Mouse (Mus musculus): ENCODE data around the gene Mgst1. TPM values are rescaled to one million over a fixed set of nuclear protein-coding genes. Genes with fewer than 3 reads are reported as not detected.

The Mgst1 gene
- 1,000 to 10,000 TPM in 1 of 2 experiments, 100 to 1,000 TPM in 1; 920 to 2,379 TPM for total RNA-seq (2021)
- long read RNA-seq, experiment 1, transcript Mgst1-201 (4 exons, 1,167 nt) = major isoform, 210 of 234 reads
- long read RNA-seq, experiment 1, partial matches to known transcripts = 15 of 234 reads
- long read RNA-seq, experiment 1, other reads (novel, unspliced or antisense) = 6 of 234 reads
- long read RNA-seq, experiment 2, transcript Mgst1-201 (4 exons, 1,167 nt) = major isoform, 1,519 of 1,701 reads
- long read RNA-seq, experiment 2, transcript Mgst1-202 (4 exons, 1,030 nt) = minor isoform, 8 of 1,701 reads
- long read RNA-seq, experiment 2, transcript Mgst1-205 (5 exons, 913 nt) = minor isoform, 8 of 1,701 reads
- long read RNA-seq, experiment 2, partial matches to known transcripts = 151 of 1,701 reads
- long read RNA-seq, experiment 2, other reads (novel, unspliced or antisense) = 12 of 1,701 reads

GRCm38 (mm10) chr6:138139930-138140329 lies at the start of gene Mgst1:
Gene Mgst1, plus strand, starts transcription at chr6:138140316.
- DNase-seq (ENCODE audit: low spot score in 2 of 2) = peak in 1 of 2 experiments; percentile 20

DNA sequence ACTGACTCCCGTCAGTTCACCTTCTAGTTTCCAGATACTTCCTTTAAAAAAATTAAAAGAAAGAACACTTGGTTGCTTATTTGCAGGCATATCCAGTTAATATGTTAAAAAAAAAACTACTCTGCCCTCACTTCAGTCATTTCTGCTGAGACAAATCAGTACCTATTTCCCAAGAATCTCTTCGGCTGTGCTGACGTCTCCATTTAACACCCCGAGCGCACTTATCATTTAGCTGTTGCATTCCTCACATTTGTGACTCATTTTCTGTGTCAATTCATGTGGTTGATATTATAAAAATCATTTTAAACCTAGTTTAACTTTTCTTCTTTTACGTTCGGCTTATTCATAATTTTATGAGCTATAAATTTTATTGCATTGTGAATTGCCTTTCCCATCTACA lies 47.7 kb upstream of the Mgst1 start:
- DNase-seq (ENCODE audit: low spot score in 2 of 2) = no peak

GRCm38 (mm10) chr6:138095060-138095459 lies 45.1 kb upstream of the Mgst1 start:
- DNase-seq (ENCODE audit: low spot score in 2 of 2) = no peak

DNA sequence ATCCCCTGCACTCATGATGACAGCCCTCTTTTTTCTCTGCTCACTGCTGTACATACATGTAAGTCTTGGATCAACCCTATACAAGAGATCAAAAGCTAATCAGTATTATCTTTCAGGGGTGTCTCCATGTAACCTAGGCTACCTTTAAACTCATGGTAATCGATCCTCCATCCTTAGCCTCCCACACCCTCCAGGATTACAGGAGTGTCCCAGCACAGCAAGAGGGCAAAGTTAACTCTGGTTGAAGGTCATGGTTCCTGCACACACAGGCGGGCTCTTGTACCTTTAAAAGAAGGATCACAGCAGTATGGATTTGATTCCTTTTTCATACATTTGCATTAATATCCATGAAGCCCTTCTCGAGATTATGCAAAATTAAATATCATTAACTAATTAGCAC lies 40.5 kb upstream of the Mgst1 start:
- no peak for DNase-seq (ENCODE audit: low spot score in 2 of 2)

- DNase-seq (ENCODE audit: low spot score in 2 of 2) = no peak
These were observed 38.3 kb upstream of the Mgst1 start for GRCm38 (mm10) chr6:138101843-138102242.

DNA sequence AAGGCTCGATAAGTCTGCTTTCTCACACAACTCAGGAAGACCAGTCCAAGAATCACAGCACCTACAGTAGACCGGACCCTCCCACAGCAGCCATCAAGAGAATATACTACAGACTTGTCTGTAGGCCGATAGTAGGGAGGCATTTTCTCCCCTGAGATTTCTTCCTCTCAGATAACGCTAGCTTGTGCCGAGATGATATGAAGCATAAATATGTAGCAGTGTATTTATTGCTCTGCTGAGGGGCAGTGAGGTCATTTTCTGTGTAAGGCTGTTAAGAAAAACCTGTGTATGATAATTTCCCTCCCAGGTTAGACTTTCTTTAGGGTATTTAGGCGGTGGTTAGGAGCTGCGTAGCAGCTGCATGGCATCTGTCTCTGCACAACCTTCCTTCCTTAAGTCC lies 37.2 kb upstream of the Mgst1 start:
- DNase-seq (ENCODE audit: low spot score in 2 of 2) = no peak

GRCm38 (mm10) chr6:138104559-138104958 lies 35.6 kb upstream of the Mgst1 start:
- no peak for DNase-seq (ENCODE audit: low spot score in 2 of 2)

DNA sequence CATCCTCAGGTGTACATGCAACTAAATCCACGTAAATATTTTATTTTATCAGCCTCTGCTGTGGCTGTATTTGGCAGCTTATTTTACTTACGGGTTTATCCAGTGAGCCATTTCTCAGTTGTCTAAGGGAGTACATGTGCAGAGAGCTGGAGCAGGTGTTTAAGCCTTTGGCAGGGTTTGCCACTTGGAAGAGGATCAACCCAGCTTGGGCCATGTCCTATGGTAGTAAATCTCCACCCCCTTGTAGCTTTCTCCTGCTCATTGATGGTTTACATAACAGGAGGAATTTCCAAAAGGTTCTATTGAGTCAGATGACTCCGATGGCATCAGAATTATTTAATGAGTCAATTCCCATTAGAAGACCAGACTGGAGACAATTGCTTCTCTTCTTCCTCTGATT lies 22.6 kb upstream of the Mgst1 start:
- no peak for DNase-seq (ENCODE audit: low spot score in 2 of 2)

GRCm38 (mm10) chr6:138128392-138129335 lies 11.5 kb upstream of the Mgst1 start:
- DNase-seq (ENCODE audit: low spot score in 2 of 2) = no peak

DNA sequence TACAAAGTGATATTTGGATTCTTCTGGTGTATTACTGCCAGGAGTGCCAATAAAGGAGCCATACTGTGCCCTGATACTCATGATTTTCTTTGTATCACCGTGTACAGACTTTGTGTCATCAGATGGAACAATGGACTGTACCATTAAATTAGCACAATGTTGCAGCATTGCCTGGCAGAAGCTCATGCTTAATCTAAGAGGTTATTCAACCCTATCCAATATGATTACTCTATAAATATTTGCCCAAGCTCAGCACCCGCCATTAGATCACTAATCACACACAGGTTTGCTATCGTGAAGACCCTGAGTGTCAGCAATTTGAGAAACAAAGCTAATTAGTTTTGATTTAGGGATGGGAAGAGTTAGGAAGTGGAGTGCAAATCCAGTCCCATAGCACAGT lies 9.6 kb upstream of the Mgst1 start:
- DNase-seq (ENCODE audit: low spot score in 2 of 2) = no peak

- DNase-seq (ENCODE audit: low spot score in 2 of 2) = peak; percentile 69 to 80
These were observed 220 bp downstream of the Mgst1 start for GRCm38 (mm10) chr6:138140336-138140735.

- DNase-seq (ENCODE audit: low spot score in 2 of 2) = peak; percentile 71 to 82
These were observed 1.0 kb downstream of the Mgst1 start for GRCm38 (mm10) chr6:138141111-138141592.

GRCm38 (mm10) chr6:138142604-138143003 lies 2.5 kb downstream of the Mgst1 start:
- DNase-seq (ENCODE audit: low spot score in 2 of 2) = no peak

GRCm38 (mm10) chr6:138143450-138143849 lies 3.3 kb downstream of the Mgst1 start:
- peak; percentile 36 to 41 for DNase-seq (ENCODE audit: low spot score in 2 of 2)

- DNase-seq (ENCODE audit: low spot score in 2 of 2) = peak; percentile 79 to 87
These were observed 13.0 kb downstream of the Mgst1 start for GRCm38 (mm10) chr6:138153111-138153510.

DNA sequence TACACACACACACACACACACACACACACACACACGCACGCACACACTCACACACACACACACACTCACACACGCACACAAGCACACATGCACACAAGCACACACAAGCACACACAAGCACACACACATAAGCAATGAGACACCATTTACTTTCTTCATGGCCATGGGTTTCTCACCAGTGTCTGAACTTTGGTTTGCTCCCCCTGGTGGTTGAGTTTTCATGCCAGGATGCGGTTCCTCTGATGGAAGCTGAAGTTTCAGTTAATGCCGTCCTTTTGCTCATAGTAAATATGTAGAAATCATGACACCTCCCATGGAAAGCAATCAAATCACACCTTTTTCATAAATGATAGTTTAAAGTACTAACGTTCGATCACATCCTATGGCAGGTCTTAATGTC lies 23.8 kb downstream of the Mgst1 start:
- DNase-seq (ENCODE audit: low spot score in 2 of 2) = peak; percentile 29 to 31

DNA sequence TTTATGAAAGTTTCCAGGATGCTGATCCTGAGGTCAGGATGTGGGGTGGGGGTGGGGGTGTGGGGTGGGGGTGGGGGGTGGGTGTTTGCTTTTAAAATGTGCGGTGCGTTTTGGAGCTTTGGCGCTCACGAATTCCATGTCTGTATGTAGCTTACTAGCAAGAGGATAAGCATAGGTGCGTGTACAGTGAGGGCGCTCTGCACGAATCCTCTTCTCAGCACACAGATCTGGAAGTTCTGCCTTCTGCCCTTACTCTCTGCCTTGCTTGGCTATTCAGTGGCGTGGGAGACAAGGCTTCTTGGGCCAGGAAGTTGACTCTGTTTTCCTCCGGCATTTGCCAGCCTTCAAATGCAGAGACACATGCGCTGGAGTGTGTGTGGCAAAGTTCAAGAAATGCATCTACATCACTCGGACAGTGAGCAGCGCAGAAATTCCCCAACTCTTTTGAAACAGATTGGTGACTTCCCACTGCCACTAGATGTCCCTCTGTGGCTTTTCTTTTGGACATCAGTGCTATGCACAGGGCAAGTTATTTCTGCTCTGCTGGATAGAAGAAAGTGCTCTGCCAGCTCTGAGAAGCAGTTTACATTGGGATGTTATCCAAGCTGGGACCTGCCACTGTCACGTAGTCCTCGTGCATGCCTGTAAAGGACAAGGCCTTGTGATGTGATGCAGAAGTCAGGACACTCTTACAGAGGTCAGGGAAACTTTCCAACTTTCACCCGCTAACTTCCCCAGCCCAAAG lies 31.5 kb downstream of the Mgst1 start:
- no peak for DNase-seq (ENCODE audit: low spot score in 2 of 2)
